Mouse (Mus musculus) forebrain, embryonic 15.5 days (tissue): ENCODE data around the gene Cenpj. TPM values are rescaled to one million over a fixed set of nuclear protein-coding genes. Genes with fewer than 3 reads are reported as not detected.

Experiments used
- ATAC-seq: fragments of 200-750 bp; cut with Nextera tagmentation; replicated peaks from 2 replicates; pipeline ENCODE4 v1.8.0; 2017; ENCODE audit warnings: mild to moderate bottlenecking, moderate TSS enrichment, moderate library complexity
- H3K27ac ChIP-seq: fragments of 300-500 bp; sonication (generic); replicated peaks from 2 replicates; pipeline ENCODE4 v1.5.1; 2015; ENCODE audit warnings: mild to moderate bottlenecking, inconsistent platforms
- H3K27me3 ChIP-seq: fragments of 300-500 bp; sonication (generic); 2 replicates; pipeline ENCODE4 v1.6.1; 2015; ENCODE audit warnings: inconsistent platforms
- H3K36me3 ChIP-seq: fragments of 300-500 bp; sonication (generic); 2 replicates; pipeline ENCODE4 v1.6.1; 2015; ENCODE audit warnings: mild to moderate bottlenecking, inconsistent platforms
- H3K4me1 ChIP-seq: fragments of 300-500 bp; sonication (generic); 2 replicates; pipeline ENCODE4 v1.6.1; 2015; ENCODE audit warnings: inconsistent platforms
- H3K4me2 ChIP-seq: fragments of 300-500 bp; sonication (generic); replicated peaks from 2 replicates; pipeline ENCODE4 v1.6.1; 2015; ENCODE audit warnings: mild to moderate bottlenecking, inconsistent platforms
- H3K4me3 ChIP-seq: fragments of 300-500 bp; sonication (generic); 2 replicates; pipeline ENCODE4 v1.5.1; 2015; ENCODE audit warnings: mild to moderate bottlenecking, inconsistent platforms
- H3K9ac ChIP-seq: fragments of 300-500 bp; sonication (generic); replicated peaks from 2 replicates; pipeline ENCODE4 v1.6.1; 2015; ENCODE audit warnings: mild to moderate bottlenecking, inconsistent platforms
- H3K9me3 ChIP-seq: fragments of 300-500 bp; sonication (generic); 2 replicates; pipeline ENCODE4 v1.6.1; 2016; ENCODE audit warnings: inconsistent platforms
- WGBS: fragments of 180-500 bp; shearing (Covaris S2); methylation state at CpG from one replicate; pipeline ENCODE4 v1.1.7; 2015; ENCODE audit warnings: mixed read lengths; 5-methylcytosine and 5-hydroxymethylcytosine counted together
- polyA plus RNA-seq: library from polyadenylated mRNA; unstranded; fragments of >200 nt; fragmentation: Nextera tagmentation; extraction: Ambion mirVana; gene quantifications from 2 replicates; pipeline ENCODE4 v1.2.1, GENCODE M21; 2015

The Cenpj gene
- polyA plus RNA-seq: 13.4 and 15.3 TPM in 2 replicates

DNA sequence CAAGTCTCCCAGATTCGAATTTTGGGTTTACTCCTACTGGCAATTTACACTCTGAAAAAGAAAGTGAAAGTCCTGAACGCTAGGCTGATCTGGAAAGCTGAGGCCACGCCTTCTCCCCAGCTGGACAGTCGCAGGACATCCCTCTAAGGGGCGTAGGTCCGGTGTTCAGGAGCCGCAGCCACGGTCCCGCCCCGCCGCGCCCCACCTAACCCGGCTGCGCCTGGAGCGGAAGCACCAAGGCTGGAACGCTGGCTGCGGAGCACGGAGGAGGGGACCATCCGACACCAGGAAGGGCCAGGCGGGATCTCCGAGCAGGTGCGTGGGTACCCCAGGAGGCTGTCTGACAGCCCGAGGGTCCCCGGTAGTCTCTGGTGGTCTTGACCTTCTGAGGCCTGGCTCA lies at the start of gene Cenpj, which contains the start of gene Parp4:
Gene Cenpj (minus strand): TSS at position 10 of the 400 bp plus-strand sequence.
Gene Parp4 (plus strand): TSS at position 204 of the 400 bp plus-strand sequence.
- WGBS: 2% methylated on average over 24 of the region's 24 CpGs
- Histone ChIP-seq H3K4me3 (peak within 1 kb of the TSS; percentile 42), H3K9me3 (no peaks in the 10 kb centered on the region), H3K36me3 (no peaks in the 10 kb centered on the region), H3K9ac (peak within 1 kb of the TSS; percentile 47), H3K27me3 (no peaks in the 10 kb centered on the region; the same call in 1 of the 2 replicates), H3K4me1 (peaks cover 21% of the 10 kb centered on the region), H3K4me2 (peak within 1 kb of the TSS; percentile 55), H3K27ac (no peak within 1 kb of the TSS)
- no peak for ATAC-seq

DNA sequence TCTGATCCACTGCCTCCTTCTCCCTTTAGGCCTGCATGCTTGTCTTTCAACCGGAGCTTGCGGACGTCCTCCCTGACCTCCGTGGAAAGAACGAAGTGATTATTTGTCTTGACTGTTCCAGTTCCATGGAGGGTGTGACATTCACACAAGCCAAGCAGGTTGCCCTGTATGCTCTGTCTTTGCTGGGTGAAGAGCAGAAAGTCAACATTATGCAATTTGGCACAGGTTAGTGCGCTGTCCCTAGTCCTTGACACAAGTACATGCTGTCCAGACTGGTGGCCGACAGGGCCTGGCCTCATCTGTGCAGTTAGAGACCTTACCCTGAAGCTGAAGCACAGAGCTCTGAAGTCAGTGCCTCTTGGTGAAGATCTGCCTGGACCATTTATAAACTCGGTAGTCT lies 45.2 kb upstream of the Cenpj start:
- ATAC-seq: no peak
- Histone ChIP-seq H3K27ac (no peak overlapping the region), H3K4me1 (no peaks in the 10 kb centered on the region), H3K9me3 (no peaks in the 10 kb centered on the region), H3K36me3 (no peaks in the 10 kb centered on the region), H3K9ac (no peak overlapping the region), H3K4me3 (no peak overlapping the region), H3K4me2 (no peak overlapping the region), H3K27me3 (no peaks in the 10 kb centered on the region)
- 90% methylated on average over 8 of the region's 8 CpGs for WGBS

DNA sequence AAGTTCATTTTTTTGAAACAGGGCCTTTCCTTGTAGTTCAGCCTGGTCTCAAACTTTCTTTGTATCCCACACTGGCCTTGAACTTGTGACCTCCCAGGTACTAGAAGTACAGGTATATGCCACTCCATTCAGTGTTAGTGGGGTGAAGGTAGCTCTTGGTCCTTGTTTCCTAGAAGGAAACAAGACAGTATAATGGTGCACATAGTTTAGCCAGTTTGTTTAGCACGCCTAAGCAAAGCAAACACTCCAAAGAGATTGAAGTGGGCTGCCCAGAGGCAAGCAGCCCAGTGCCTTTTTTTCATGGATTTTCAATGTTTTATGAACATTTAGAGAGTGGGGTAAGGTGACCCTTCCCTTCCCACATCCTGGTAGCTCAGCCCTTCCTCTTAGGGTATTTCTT lies 42.2 kb upstream of the Cenpj start:
- no peaks in the 10 kb centered on the region for H3K36me3 ChIP-seq
- no peak overlapping the region for H3K27ac ChIP-seq
- WGBS: 81% methylated on average over 1 of the region's 1 CpGs
- ATAC-seq: no peak
- H3K27me3 ChIP-seq: no peaks in the 10 kb centered on the region
- no peak overlapping the region for H3K9ac ChIP-seq
- H3K9me3 ChIP-seq: no peaks in the 10 kb centered on the region
- H3K4me1 ChIP-seq: no peaks in the 10 kb centered on the region
- no peak overlapping the region for H3K4me2 ChIP-seq
- no peak overlapping the region for H3K4me3 ChIP-seq

DNA sequence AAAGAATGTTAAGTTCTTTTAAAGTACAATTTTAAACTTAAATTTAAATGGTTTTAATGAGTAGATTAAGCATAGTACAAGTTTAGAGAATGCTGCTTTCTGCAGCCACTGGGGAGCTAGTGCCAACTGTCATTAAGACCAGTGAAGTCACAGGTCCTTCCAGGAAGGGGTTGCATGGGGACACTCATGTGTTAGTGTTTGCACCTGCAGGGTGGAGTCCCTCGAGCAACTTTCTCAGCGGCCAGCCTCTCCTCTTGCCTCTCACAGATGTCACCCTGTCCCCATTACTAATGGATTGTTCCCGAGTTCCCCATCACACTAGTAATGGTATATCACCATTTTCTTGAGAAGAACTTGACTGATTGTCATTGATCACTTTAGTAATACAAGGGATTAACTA lies 38.0 kb upstream of the Cenpj start:
- no peaks in the 10 kb centered on the region for H3K27me3 ChIP-seq
- H3K27ac ChIP-seq: no peak overlapping the region
- no peak overlapping the region for H3K4me3 ChIP-seq
- H3K4me2 ChIP-seq: no peak overlapping the region
- no peaks in the 10 kb centered on the region for H3K9me3 ChIP-seq
- no peak overlapping the region for H3K9ac ChIP-seq
- 83% methylated on average over 3 of the region's 3 CpGs for WGBS
- no peaks in the 10 kb centered on the region for H3K36me3 ChIP-seq
- ATAC-seq: no peak
- H3K4me1 ChIP-seq: no peaks in the 10 kb centered on the region

DNA sequence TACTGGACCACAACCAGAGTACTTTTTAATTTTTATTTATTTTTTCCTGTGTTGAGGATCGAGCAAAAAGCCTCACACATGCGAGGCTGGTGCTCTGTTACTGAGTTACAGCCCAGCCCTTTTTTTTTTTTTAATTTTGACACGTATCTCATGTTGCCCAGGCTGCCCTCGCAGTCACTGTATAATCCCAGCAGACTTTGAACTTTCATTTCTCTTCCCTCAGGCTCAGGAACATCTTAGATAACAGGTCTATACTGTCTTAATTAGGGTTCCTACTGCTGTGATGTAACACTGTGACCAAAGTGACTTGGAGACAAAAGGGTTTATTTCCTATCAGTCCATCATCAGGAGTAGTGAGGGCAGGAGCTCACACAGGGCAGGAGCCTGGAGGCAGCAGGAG lies 29.9 kb upstream of the Cenpj start:
- Histone ChIP-seq H3K27me3 (no peaks in the 10 kb centered on the region), H3K36me3 (no peaks in the 10 kb centered on the region), H3K9me3 (no peaks in the 10 kb centered on the region), H3K4me1 (0 out of 2 replicates have a peak, but pooled peaks cover 3% of the 10 kb centered on the region), H3K9ac (no peak overlapping the region), H3K4me2 (no peak overlapping the region), H3K27ac (no peak overlapping the region), H3K4me3 (no peak overlapping the region)
- ATAC-seq: no peak
- WGBS: 89% methylated on average over 4 of the region's 4 CpGs

DNA sequence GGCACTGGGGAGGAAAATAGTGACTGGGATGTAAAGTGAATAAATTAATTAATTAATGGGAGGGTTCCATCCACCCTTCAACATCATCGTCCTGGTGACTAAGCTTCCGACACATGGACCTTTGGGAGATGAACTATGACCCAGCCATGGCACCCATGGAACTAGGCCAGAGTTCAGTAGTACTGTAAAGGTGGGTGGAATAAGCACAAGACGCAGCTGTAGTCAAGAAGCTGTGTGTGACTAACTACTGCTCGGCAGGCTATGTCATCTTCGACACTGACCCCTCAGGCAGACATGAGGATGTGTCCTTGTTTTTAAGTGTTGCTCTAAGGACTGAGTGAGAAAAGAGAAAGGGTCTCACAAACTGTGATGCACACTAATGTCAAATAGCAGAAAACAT lies 29.2 kb upstream of the Cenpj start:
- 0 out of 2 replicates have a peak, but pooled peaks cover 3% of the 10 kb centered on the region for H3K4me1 ChIP-seq
- no peak for ATAC-seq
- 92% methylated on average over 5 of the region's 5 CpGs for WGBS

DNA sequence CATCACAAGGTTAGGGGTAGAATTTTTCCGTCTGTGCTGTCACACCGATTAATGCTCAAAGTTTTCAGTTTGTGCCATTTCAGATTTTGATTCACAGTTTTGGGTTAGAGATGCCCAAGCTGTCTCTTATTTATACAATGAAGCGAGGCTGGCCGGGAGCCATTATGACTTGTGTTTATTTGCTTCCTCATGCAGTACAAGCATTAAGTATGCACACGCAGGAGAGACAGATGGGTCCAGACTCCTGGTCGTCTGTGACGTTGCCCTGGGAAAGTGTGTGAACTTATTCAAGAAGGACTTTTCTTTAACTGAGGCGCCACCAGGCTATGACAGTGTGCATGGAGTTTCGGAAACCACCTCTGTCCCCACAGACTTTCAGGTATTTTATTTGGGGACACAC lies 26.8 kb upstream of the Cenpj start:
- no peaks in the 10 kb centered on the region for H3K9me3 ChIP-seq
- whole genome bisulfite sequencing: 67% methylated on average over 9 of the region's 9 CpGs
- H3K9ac ChIP-seq: no peak overlapping the region
- 0 out of 2 replicates have a peak, but pooled peaks cover 3% of the 10 kb centered on the region for H3K4me1 ChIP-seq
- no peak overlapping the region for H3K27ac ChIP-seq
- no peak overlapping the region for H3K4me2 ChIP-seq
- H3K36me3 ChIP-seq: no peaks in the 10 kb centered on the region
- ATAC-seq: peak; percentile 71
- no peaks in the 10 kb centered on the region for H3K27me3 ChIP-seq
- H3K4me3 ChIP-seq: no peak overlapping the region

More for the DNA sequence above, 29.2 kb upstream of the Cenpj start:
- Histone ChIP-seq H3K9ac (no peak overlapping the region), H3K36me3 (no peaks in the 10 kb centered on the region), H3K27me3 (no peaks in the 10 kb centered on the region), H3K9me3 (no peaks in the 10 kb centered on the region), H3K27ac (no peak overlapping the region), H3K4me3 (no peak overlapping the region), H3K4me2 (no peak overlapping the region)

DNA sequence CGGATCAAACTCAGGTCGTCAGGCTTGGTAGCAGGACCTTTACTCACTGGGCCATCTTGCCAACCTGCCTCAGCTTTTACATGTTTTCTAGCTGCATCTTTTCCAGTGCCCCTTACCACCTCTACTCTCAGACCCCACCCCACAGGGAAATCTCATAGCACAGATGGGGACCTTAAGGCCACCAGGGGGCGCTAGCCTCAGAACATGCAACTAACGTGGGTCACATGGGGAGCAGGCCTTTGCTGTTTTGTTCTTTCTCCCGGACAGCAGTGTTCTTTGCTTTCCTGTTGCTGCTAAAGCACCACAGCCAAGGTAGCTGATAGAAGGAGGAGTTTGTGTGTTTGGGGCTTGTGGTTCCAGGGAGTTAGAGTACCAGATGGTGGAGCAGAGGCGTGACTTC lies 23.5 kb upstream of the Cenpj start:
- Histone ChIP-seq H3K27ac (no peak overlapping the region), H3K9ac (no peak overlapping the region), H3K4me1 (0 out of 2 replicates have a peak, but pooled peaks cover 3% of the 10 kb centered on the region), H3K36me3 (no peaks in the 10 kb centered on the region), H3K4me2 (no peak overlapping the region), H3K9me3 (no peaks in the 10 kb centered on the region), H3K27me3 (no peaks in the 10 kb centered on the region), H3K4me3 (no peak overlapping the region)
- no peak for ATAC-seq
- WGBS: 36% methylated on average over 6 of the region's 6 CpGs

DNA sequence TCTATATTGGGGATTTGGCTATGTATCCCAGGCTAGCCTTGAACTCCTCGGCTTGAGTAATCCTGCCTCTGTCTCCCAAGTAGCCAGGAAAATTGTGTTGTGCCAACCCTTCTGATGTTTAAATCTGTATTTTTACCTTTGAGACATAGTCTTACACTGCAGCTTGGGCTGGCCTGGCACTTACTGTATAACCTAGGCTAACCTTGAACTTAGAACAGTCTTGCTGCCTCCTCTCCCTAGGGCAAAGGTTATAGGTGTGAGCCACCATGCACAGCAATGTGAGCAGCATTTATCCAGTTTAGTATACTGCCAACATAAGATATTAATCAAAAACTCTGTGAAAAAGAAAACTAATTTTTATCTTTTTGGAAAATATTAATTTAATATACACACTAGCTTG lies 19.6 kb upstream of the Cenpj start:
- no peak for ATAC-seq
- 89% methylated on average over 1 of the region's 1 CpGs for WGBS

DNA sequence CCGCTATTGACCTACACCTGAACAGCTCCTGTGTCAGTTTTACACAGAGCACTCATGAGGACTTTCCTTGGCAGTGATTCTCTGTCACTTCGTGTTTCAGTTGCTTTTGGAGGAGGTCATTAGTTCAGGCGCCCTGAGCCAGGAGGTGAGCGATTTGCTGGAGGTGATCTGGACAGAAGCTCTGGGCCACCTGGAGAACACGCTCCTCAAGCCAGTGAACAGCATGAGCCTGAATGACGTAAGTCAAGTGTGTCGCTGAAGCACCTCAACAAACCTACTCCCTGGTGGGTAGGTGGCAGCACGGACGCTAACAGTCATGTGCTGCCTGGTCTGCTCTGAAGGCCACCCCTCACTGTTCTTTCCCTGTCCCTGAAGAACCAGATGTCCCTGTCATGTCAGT lies 17.0 kb upstream of the Cenpj start:
- 93% methylated on average over 9 of the region's 9 CpGs for WGBS
- Histone ChIP-seq H3K4me1 (no peaks in the 10 kb centered on the region), H3K9ac (no peak overlapping the region), H3K27me3 (no peaks in the 10 kb centered on the region), H3K4me2 (no peak overlapping the region), H3K9me3 (no peaks in the 10 kb centered on the region), H3K27ac (no peak overlapping the region), H3K4me3 (no peak overlapping the region), H3K36me3 (no peaks in the 10 kb centered on the region)
- ATAC-seq: no peak

More for the DNA sequence above, 19.6 kb upstream of the Cenpj start:
- Histone ChIP-seq H3K36me3 (no peaks in the 10 kb centered on the region), H3K4me2 (no peak overlapping the region), H3K4me3 (no peak overlapping the region), H3K4me1 (no peaks in the 10 kb centered on the region), H3K27ac (no peak overlapping the region), H3K9ac (no peak overlapping the region), H3K9me3 (no peaks in the 10 kb centered on the region), H3K27me3 (no peaks in the 10 kb centered on the region)

DNA sequence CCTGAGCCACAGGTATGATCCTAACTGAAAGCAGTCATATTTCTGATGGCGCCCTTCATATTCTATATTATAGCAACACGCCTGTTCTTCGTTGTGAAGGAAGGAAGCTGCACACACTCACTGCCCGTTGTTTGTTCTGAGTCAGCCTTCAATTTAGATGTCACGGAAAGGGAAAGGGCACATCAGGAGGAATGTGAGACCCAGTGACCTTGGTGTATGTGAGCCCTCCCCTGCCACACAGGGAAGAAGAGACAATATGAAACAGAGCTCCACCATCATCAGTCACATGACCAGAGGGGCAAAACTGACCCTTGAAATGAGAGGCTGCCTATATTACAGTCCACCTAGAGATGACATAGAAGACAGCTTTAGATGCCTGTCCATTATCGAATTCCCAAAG lies 7.1 kb upstream of the Cenpj start:
- ATAC-seq: no peak
- Histone ChIP-seq H3K27ac (no peak overlapping the region), H3K4me1 (no peaks in the 10 kb centered on the region), H3K4me3 (no peak overlapping the region), H3K9ac (no peak overlapping the region), H3K36me3 (no peaks in the 10 kb centered on the region), H3K4me2 (no peak overlapping the region), H3K27me3 (no peaks in the 10 kb centered on the region), H3K9me3 (no peaks in the 10 kb centered on the region)
- 93% methylated on average over 6 of the region's 6 CpGs for WGBS

DNA sequence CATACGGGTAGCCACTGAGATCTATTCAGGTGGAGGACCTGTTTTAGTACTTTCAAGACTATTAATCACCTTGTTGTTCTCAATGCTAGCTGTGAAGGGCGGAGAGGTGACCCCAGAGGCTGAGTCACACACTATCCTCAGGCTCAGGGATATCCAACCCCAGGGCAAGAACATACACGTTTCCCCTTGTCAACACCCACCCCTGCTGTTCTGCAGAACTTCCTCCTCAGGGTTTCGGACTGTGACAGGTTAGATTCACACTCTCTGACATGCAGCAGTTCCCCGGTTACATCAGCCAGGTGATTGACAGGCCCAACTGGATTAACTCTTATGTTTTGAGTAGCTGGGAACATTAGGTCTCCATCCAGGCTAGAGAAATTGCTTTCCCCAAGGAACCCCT lies 5.9 kb upstream of the Cenpj start:
- H3K4me3 ChIP-seq: no peak overlapping the region
- ATAC-seq: no peak

DNA sequence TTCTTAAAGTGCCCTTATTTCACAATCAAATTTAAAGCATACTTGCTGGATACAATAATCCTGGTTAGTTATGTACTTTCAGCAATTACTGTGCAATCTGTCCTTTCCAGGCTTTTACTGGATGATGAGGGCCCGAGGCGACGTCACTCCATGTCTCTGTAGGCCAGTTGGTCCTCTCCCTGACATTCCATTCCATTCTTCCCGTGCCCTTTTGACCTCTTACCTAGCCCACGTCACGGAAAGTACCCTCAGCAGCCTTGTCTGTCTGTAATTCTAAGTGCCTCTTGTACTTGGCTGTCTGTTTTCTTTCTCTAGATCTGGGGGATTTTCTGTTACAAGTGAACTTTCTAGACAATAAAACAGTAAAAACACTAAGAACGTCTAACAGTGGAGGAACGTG lies 3.8 kb upstream of the Cenpj start:
- Histone ChIP-seq H3K4me3 (no peak overlapping the region), H3K9ac (no peak overlapping the region), H3K36me3 (no peaks in the 10 kb centered on the region), H3K4me1 (peaks cover 8% of the 10 kb centered on the region), H3K9me3 (no peaks in the 10 kb centered on the region), H3K4me2 (no peak overlapping the region), H3K27me3 (no peaks in the 10 kb centered on the region; the same call in 1 of the 2 replicates), H3K27ac (no peak overlapping the region)
- 61% methylated on average over 8 of the region's 8 CpGs for WGBS
- no peak for ATAC-seq

More for the DNA sequence above, 5.9 kb upstream of the Cenpj start:
- Histone ChIP-seq H3K9me3 (no peaks in the 10 kb centered on the region), H3K9ac (no peak overlapping the region), H3K4me2 (no peak overlapping the region), H3K36me3 (no peaks in the 10 kb centered on the region), H3K4me1 (no peaks in the 10 kb centered on the region), H3K27ac (no peak overlapping the region), H3K27me3 (no peaks in the 10 kb centered on the region)
- WGBS: 64% methylated on average over 5 of the region's 5 CpGs
